Mouse (Mus musculus) gastrocnemius, postnatal 25 days (tissue): ENCODE measurements around the gene Snrpc. TPM values are rescaled to one million over a fixed set of nuclear protein-coding genes. Genes with fewer than 3 reads are reported as not detected.

ENCODE experiments used
- DNase-seq: peaks from one replicate; pipeline ENCODE4 v3.0.0; 2022
- total RNA-seq, 2 experiments: library from RNA; stranded (reverse); gene quantifications; 1 replicate in 1 of 2; 2 replicates in 1 of 2; pipeline ENCODE4 v1.2.3; 2021

Gene Snrpc
- total RNA-seq, 2 experiments from 2014 or later = 62.8 to 63.4 TPM

DNA sequence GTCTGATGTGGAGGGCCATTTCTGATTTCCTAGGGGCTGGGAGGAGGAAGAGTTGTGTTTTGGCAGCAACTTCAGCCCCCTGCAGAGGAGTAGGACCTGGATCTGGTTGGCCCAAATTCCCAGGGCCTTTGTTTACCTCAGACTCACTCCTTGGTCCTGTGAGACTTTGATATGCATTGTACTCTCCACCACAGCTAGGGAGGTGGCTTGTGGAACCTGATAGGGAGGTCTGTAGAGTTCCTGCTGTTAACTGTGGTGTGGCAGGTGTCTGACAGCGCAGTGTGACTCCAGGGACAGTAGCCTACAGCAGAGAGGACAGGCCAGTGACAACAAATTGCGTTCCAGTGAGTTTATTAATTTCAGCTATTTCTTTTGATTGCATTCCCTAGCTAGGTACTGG is 21.2 kb downstream of the Snrpc start:
- no peak for DNase-seq

DNA sequence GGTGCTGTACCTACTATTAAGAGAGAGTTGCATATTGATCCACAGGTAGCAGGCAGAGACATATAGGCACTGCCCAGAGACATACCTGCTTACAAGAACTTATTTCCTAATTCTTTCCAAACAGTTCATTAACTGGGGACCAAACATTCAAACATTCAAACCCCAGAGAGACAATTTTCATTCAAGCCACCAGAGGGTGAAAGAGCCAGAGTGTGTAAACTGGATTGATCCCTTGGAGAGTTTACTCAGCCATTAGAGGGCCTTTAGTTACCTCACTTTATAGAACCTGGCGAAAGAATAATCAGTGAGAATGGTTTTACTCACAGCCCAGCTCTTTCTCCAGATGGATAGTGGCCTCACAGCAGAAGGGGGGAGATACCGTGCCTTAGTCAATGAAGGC is 27.5 kb downstream of the Snrpc start:
- no peak for DNase-seq

DNA sequence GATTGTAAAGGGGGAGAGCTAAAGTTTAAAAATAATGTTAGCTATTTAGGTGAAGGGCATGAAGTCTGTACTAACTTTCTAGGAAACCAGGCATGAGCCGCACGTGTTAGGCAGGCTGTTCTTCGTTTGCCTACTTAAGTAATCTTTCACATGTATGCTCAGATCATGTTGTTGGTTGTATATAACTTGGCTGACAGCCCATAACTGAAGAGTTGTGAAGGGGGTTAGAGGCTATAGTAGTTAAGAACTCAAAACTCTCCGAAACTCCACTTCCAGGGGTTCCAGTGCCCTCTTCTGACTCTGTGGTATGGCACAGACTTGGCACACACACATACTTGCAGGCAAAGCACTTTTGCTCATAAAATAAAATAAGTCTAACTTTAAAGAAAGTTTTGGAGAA is 28.8 kb downstream of the Snrpc start:
- DNase-seq = no peak

DNA sequence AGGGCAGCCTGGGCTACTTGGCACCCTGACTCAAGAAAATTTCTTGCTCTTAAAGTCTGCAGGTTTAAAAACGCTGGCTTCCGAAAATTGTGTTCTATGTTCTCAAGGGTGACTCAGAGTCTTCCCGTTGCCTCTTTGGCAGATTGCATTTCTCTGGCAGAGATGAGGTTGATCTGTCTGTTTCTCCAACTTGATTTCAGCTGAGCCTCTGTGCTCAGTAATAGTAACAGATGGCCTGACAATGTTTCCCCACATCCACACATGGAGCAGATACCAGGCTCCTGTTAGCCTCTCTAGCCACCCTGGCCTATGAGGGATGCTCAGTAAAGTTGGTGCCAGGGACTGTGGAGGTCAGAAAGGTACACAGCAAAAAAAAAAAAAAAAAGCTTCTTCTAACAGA is 33.9 kb downstream of the Snrpc start:
- no peak for DNase-seq

DNA sequence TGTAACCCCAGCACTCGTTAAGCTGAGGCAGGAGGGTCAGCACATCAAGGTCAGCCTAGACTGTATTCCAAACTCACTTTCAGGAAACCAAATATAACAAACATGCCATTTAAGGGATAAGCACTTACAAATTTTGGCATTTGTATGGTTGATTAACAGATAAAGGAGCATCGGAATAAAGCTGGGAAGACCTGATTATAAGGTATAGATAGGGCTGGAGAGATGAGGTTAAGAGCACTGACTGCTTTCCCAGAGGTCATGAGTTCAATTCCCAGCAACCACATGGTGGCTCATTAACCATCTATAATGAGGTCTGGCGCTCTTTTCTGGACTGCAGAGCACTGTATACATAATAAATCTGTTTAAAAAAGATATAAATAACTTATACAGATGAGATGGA is 35.6 kb downstream of the Snrpc start:
- no peak for DNase-seq

DNA sequence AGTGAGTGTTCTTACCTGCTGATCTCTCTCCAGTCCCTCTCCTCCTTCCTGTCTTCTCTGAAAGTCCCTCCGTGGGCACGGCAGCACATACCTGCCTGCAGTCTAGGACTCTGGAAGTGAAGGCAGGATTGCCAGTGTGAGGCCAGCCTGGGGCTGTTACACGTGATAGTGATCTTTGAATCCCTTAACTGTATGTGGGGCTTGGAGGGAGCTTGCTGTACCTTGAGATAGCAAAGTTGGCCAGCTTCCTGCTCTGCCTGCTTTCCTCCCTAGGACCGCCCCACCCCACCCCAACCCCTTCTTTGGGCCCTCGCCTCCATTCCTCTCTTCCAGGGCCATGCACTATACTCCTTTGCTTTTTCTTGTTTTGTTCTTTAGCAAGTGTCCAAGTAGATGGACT is 36.6 kb downstream of the Snrpc start:
- DNase-seq = no peak

DNA sequence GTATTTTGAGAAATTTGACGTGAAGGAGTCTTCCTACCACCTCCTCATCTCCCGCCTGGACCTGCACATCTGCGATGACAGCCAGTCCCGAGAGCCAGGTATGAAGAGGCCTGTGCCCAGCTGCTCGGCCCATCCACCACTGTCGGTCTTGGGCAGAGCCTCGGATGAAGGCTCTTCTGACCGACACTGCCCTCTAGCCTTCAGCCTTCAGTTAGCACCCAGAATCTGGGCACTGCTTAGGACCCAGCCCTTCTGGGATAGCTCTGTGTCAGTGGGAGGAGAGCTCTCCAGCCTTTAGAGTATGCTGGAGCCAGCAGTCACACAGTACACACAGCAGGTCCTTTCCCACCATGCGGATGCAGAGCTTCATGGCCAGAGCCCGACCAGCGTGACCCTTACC is 43.6 kb downstream of the Snrpc start:
- peak; percentile 39 for DNase-seq

DNA sequence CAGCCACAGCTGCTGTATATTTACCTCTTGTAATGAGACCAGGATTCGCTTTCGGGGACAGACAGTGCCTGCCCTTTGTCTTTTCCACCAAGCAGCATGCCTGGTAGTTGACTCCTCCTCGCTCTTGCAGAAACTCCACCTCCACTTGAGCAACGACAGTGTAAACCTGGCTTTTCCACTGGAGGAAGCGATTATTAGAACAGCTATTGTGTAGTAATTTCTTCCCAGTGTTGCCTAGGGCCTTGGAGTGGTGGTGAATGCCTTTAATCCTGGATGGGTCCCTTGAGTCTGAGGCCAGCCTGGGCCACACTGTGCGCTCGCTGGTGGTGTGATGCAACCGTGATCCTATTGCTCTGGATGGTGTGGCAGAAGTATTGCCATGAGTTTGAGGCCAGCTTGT is 45.2 kb downstream of the Snrpc start:
- DNase-seq = no peak

DNA sequence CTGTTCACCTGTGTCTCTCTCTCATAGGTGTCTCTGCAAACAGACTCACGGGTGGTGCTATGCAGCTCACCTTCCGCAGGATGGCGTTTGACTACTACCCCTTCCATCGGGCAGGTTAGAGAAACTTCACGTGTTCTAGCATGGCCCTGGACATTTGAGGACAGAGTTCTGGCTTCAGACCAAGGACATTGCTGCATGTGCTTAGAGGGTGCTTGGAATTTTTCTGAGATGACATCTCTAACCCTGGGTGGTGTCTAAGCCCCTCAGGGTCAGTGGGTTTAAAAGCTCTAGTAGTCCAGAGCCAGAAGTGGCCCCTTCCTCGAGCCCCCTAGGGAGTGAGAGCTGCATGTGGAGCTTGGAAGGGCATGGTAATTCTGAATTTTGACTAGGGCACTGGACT is 46.0 kb downstream of the Snrpc start:
- no peak for DNase-seq

DNA sequence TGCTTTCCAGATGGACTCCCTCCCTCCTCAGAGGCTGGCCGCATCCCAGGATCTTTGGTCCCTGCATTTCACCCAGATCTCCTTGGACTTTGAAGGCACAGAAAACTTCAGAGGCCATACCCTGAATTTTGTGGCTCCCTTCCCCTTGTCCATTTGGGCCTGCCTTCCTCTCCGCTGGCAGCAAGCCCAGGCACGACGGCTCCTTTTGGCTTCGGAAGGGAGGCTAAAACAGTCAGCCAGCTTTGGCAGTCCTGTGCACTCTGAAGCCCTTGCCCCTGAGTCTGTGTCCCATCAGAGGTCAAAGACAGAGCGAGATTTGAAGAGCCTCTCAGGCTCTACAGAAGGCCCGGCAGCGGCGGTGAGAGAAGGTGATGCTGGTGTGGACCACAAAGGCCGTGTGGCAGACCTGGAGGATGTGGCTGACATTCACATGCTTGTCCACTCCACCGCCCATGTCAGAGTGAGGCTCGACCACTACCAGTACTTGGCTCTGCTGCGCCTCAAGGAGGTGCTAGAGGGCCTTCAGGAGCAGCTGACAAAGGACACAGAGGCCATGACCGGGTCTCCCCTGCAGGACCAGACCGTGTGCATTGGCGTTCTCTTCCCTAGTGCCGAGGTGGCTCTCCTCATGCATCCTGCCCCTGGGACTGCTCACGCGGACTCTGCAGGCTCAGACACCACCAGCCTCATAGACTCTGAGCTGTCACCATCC is 48.7 kb downstream of the Snrpc start:
- DNase-seq = no peak

Other genes with a start within 250 kb of the Snrpc start
- 100 to 1,000 TPM; 201 to 245 TPM for gene Nudt3, start 214.7 kb upstream of the Snrpc start, total RNA-seq
- gene RPS10-NUDT3, start 202.9 kb upstream of the Snrpc start, total RNA-seq = not detected
- gene Rps10, start 201.5 kb upstream of the Snrpc start, total RNA-seq = 100 to 1,000 TPM; 325 to 356 TPM
- under 1 TPM; 0.20 to 0.21 TPM for gene Pacsin1, start 182.6 kb upstream of the Snrpc start, total RNA-seq
- gene Spdef, start 109.2 kb upstream of the Snrpc start, total RNA-seq = under 1 TPM in 1 of 2 experiments, not detected in 1; 0.26 TPM
- gene D17Wsu92e, start 17.5 kb upstream of the Snrpc start, total RNA-seq = 100 to 1,000 TPM; 125 to 149 TPM
- gene Uhrf1bp1, start 18.3 kb downstream of the Snrpc start, total RNA-seq = 10 to 100 TPM; 21.5 to 24.4 TPM
- 10 to 100 TPM; 11.2 to 15.3 TPM for gene Anks1, start 71.2 kb downstream of the Snrpc start, total RNA-seq
- 10 to 100 TPM; 13.5 to 18.2 TPM for gene Taf11, start 71.7 kb downstream of the Snrpc start, total RNA-seq
- not detected for gene Tcp11, start 242.5 kb downstream of the Snrpc start, total RNA-seq